Mouse (Mus musculus): Measurements from ENCODE around the gene Zfp334.

Zfp334 gene

DNA sequence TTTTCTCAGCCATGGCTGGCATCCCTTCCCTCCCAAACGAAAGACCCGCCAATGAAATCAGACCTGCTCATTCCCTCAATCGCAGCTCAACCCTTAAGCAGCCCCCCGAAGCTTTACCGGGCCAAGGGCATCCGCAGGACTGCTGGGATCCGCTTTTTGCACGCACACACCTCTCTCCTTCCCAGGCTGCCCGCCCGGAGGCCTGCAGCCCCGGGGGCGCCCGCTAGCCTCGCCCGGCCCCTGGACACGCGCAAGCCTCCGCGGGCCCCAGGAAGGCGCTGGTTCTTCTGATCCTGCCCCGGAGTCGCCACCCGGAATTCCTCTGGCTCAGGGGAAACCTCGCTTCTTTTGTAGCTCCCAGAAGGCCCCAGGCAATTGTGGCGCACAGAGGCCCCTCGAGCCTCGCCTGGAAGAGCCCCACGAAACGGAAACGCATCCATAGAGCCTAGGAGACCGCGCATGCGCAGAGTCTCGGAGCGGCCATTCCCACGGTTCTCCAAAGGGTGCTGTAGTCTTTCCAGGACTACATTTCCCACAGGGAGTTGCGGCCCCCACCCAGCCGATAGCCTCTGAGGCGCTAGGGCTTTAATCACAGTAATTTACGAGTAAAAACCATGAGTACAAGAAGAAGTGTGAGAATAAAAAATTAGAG lies at the start of gene Zfp334:
Gene Zfp334 (minus strand): TSS at position 416 of the 652 bp plus-strand sequence.
- DNase-seq (ENCODE audit: low spot score in 2 of 2): peak; percentile 88

DNA sequence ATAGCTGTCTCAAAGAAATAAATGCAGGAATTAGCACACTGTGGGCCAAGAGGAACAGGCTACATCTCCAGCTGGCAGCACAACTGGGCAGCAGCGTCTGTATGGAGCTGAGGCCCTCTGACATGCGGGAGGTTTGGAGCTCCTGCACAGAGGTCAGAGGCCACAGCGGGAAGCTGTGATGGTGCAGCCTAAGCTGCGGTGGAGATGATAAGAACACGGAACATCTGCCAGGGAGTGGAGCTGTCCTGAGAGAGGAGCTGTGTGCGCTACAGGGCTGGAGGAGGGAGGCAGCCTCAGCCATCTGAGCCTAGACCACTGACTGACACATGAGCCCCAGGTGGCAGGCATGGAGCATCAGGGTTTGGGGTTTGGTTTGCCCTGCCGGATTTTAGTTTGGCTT lies 40.6 kb upstream of the Zfp334 start:
- no peak for DNase-seq (ENCODE audit: low spot score in 2 of 2)

DNA sequence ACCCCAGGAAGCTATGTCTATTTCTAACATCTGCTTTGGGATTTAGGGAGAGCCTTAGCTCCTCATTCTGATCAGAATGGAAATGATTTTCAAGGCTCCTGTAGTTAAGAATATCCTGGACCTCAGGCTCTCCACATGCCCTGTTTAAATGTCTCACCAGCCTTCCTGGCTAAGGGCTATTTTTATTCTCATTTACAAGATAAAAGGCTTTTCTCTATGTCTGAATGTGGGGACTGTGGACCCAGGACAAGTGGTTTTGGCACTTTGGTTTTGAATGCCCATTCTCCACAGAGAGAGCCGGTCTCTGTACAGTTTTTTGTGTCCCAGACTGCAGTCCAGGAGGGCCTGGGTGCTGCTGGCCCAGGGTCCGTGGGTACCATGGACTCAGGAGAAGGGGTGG lies 32.1 kb upstream of the Zfp334 start:
- DNase-seq (ENCODE audit: low spot score in 2 of 2): no peak

DNA sequence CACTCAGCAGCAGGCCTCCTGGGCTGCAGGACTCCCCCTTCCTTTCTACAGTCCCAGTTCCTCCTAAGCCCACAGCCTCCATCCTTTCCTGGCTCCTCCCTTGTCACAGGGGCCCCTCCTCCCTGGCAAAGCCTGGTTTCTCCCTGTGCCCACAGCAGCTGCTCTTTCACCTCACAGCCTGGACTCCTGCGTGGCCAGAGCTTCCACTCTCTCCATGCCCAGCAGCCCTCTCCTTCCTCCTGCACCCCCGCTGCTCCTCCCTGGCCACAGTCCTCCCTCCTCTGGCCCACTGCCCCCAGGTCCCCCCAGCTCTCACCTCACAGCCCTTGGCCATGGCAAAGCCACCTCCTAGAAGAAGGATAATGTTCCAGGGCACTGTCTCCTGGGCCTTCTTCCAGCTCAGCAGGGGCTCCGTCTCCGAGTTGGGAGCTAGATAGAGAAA lies 31.6 kb upstream of the Zfp334 start:
- no peak for DNase-seq (ENCODE audit: low spot score in 2 of 2)

DNA sequence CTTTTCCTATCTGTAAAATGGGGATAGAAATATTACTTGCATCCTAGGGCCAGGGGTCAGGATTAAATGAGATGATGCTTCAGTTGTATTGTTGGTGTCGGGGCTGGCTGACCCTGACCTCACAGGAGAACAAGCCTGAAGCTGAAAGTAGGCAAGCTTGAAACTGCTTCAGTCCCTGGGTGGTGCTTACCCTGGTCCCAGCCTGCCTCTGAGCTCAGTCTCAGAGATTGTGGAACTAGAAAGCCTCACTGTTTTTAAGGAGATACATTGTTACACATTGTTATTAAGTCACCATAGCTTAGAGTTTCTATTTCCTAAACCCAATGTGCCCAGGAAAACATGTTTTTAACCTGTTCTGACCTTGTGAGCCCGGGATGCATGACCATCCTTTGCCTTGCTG lies 30.5 kb upstream of the Zfp334 start:
- no peak for DNase-seq (ENCODE audit: low spot score in 2 of 2)

DNA sequence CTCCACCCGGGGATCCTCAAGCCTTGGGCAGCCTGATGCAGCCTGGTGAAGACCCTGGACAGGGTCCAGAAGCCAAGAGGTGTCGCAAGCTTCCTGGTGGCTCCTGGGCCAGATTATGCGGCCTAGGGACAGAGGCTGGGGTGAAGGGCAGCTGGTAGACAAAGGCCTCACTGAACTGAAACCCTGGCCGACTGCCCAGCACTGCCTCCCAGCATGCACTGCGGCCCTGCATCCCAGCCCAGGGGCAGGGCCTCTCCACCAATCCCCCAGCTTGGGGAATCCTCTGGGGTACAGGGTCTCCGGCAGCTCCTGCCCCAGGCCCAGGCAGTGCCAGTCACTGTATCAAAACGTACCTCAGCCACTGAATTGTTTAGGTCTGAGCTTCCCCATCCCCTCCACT lies 29.2 kb upstream of the Zfp334 start:
- no peak for DNase-seq (ENCODE audit: low spot score in 2 of 2)

DNA sequence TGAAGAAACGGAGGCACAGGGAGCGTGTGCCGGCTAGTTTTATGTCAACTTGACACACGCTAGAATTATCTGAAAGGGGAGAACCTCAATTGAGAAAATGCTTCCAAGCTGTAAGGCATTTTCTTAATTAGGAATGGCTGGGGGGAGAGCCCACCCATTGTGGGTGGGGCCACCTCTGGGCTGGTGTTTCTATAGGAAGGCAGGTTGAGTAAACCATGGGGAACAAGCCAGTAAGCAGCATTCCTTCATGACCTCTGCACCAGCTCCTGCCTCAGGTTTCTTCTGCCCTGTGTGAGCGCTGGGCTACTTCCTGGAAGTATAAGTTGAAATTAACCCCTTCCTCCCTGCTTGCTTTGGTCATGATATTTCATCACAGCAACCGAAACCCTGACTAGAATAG lies 27.7 kb upstream of the Zfp334 start:
- no peak for DNase-seq (ENCODE audit: low spot score in 2 of 2)

DNA sequence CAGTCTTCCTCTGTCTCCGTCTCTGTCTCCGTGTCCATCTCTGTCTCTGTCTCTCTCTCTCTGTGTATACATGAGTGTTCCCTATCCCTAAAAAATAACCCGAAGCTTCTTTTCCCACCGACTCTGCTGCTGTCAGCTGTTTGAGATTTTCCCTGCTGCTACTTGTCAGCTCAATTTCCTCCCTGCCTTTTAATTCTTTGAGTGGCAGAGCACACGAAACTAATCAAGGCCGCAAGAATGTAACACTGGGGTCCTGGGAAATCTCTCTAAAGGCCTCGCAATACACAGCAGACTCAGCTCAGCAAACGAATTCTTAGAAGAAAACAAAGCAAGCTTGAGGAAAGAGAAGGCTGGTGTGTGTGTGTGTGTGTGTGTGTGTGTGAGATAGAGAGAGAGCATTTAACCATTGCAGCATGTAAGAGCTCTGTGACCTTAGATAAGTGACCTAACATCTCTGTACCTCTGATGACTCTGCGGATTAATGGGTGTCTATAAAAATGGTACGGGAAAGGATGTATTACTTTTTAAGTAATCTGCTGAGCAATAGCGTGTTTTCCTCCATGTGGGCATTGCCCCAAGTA lies 27.2 kb upstream of the Zfp334 start:
- no peak for DNase-seq (ENCODE audit: low spot score in 2 of 2)

DNA sequence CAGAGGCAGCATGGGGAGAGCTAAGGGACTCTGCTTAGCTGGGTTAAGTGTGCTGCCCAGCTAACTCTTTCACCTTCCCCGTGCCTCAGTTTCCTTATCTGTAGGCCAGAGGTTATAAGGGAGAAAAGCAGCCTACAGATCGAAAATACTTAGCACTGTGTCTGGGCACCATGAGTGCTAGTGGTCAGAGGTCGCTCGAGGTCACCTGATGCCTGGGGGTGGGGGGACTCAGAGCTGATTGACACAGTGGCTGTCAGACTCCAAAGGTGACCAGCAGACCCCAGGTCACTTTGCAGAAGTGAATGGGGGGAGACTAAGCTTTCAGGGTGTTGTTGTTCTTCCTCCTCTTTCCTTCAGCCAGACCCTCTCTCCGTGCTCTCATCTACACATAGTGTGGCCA lies 26.3 kb upstream of the Zfp334 start:
- no peak for DNase-seq (ENCODE audit: low spot score in 2 of 2)

DNA sequence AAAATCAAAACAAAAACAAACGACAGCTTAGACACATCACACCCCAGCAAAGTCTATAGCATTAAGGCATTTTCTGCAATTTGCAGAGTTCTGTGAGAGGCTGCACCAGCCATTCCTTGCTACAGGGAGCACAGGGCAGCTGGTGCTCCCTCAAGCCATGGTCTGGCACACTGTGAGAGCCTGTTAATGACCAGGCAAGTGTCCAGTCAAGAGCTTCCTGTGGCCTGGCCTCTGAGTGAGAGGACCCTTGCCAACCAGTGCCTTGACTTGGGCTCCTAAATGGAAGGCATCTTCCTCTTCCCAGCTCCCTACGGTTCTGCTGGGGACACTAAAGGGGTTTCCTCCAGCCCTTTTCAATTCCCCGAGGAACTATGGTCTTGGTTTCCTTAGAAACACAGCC lies 25.8 kb upstream of the Zfp334 start:
- no peak for DNase-seq (ENCODE audit: low spot score in 2 of 2)

DNA sequence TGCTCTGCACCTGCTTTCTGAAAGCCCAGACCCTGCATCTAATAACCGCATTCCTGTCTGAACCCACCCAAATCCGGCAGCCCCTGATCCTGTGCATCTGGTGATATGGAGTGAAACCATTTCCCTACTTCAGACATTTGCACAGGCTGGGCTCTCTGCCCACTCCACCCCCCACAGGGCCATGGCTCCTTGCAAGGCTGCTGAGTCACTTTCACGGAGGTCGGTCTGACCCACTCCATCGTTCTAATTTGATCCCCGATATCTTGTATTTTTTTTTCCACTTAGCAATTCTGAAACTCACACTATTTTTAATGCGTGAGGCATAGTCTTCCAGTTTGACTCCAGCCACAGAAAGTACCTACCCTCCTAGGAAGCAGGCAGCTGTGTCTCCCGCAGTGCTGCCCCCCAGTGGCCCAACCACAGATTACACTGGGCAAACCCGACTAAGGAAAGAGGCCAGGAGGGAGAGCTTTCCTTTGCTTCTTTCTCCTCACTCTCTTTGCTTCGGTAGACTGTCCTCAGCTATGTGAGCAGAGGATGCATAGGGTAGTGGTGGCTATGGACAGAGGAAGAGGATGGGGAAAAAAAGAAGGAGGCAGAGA lies 19.7 kb upstream of the Zfp334 start:
- DNase-seq (ENCODE audit: low spot score in 2 of 2): peak; percentile 38 to 66

DNA sequence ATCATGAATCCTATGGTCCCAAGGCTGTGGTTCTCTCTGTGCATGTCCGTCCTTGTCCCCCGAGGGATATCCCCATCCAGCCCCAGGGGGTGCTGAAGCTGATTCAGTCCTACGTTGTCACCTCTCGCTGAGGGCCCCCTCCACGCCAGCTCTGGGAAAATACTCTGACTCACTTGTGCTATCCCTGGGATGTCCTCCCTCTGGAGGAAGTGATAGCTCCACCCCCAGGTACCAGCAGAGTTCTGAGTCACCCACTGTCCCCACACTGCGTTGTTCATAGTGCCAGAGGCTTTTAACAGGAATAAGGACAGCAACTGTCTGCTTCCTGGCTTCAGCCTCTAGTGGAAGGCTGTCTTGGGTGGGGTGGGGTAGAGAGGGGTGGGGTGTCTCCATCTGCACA lies 17.3 kb upstream of the Zfp334 start:
- DNase-seq (ENCODE audit: low spot score in 2 of 2): no peak

DNA sequence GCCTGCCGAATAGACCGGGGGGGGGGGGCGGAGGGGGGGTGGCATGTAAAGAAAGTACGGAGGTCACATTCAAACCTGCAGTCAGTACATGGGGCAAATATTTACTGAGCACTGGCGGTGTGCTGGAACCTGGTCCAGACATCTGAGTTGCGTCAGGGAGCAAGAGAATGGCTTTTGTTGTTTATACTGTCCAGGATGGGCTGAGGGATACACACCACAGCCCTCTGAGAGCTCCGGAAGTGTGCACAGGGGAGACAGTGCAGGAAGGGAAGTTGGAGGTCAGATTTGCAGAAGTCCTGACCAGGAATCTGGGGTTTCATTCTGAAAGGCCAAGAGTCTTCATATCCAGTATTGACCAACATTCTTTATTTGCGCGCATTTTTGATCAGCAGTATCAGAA lies 16.9 kb upstream of the Zfp334 start:
- DNase-seq (ENCODE audit: low spot score in 2 of 2): no peak

DNA sequence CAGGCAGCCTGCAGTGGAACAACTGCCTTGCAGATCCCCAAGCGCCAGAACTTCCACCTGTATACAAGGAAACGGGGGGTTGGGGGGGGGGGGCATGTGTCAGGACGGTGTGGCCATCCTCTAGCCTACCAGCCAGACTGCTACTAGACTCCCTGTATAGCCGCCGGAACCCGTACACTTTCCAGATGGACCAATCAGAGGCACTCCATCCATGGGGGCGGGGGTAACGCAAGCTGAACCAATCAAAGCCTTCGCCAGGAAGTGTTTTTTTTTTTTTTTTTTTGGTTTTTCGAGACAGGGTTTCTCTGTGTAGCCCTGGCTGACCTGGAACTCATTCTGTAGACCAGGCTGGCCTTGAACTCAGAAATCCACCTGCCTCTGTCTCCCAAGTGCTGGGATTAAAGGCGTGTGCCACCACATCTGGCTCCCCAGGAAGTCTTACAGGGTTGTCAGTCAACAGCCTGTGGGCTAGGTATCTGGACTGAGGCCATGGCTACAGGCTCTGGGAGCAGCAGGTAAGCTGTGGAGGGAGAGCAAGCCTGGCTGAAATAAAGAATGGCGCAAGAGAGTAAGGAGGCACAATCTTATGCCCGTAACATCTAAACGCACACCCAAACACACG lies 10.2 kb upstream of the Zfp334 start:
- DNase-seq (ENCODE audit: low spot score in 2 of 2): no peak

DNA sequence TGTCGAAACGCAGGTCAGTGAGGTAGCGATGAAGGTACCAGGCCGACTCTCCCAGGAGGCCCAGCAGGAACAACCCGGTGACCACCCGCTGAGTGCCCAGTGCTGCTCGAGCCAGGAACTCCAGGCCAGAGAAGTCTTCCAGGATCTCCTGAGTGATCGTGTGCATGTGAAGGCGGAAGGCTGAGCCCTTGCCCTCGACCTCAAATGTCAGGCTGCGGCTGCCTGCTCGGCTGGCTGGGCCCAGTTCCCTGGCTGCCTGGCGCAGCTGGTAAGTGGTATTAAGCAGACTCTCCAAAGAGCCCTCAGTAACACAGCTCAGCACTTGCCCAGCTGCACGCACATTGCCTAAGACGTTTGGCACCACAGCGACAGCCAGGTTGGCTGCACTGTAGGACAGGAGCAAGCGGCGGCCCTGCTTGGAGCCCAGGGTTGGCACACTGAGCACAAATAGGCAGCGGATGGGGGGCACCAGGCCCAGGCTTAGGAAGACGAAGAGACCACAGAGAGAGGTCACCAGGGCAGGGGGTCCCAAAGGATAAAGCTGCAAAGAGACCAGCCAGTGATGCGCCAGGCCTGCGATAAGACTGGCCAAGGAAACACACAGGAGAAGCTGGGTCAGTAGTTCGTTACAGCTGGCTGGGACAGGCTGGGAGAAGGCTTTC lies 9.6 kb upstream of the Zfp334 start:
- no peak for DNase-seq (ENCODE audit: low spot score in 2 of 2)

DNA sequence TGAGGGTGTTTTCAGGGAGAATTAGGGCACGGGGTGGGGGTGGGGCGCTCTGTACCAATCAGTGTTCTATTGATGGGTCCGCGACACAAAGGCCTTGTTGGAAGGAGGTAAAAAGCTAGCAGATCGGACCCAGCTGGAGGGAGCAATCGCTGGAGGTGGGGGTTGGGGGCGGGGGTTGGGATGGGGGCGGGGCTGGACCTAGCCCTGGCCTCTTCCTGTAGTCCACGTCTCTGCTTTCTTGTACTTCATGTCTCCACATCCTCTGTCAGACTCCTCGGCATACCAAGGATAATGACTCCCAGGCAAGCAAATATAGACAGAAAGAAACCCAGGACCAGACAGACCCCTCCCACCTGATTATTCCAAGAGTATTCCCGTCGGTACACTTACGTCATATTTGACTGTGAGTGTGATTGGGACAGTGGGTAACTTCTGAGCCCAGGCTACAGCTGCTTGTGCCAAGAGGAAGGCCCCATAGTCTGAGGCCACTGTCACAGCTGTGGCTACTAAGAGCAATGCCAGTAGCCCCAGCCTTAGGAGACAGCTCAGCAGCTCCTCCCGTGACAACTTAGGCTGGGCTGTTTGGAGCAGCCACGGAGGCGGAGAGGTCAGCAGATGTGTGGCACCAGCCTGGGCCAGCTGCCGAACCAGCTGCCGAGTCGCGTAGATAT lies 8.9 kb upstream of the Zfp334 start:
- DNase-seq (ENCODE audit: low spot score in 2 of 2): no peak

DNA sequence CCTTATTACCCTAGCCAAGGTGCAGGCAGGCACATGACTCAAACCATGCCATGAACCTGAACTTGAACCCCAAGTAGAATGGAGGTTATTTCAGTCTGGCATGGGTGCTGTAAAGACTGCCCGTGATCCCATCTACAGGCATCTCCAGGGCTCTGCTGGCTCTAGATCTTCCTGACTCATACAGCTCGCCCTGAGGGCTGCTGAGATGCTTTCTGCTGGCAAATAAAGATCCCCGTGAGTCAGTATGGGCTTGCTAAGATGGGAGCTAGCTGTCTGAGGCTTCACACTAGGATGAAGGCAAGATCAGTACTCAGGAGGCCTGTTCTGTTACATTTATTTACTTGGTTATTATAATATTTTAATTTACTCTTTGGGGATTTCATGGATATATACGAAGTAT lies 4.1 kb upstream of the Zfp334 start:
- DNase-seq (ENCODE audit: low spot score in 2 of 2): no peak

DNA sequence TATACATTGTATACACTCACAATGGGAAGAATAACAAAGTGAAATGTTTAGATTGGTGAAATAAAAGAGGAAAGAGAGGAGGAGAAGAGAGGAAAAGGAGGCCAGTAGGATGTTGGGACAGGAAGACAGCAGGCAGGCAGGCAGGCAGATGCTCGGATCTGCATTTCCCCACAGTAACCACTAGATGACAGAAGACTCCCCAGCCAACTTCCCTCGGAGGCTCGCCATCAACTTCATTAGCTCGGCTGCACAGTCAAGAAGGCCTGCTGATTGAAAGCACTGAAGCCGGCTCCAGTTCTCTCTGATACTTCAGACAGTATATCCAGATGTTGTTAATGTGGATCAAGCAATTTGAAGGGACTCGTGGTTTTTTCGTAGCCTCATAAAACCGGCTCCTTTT lies 3.5 kb upstream of the Zfp334 start:
- no peak for DNase-seq (ENCODE audit: low spot score in 2 of 2)

DNA sequence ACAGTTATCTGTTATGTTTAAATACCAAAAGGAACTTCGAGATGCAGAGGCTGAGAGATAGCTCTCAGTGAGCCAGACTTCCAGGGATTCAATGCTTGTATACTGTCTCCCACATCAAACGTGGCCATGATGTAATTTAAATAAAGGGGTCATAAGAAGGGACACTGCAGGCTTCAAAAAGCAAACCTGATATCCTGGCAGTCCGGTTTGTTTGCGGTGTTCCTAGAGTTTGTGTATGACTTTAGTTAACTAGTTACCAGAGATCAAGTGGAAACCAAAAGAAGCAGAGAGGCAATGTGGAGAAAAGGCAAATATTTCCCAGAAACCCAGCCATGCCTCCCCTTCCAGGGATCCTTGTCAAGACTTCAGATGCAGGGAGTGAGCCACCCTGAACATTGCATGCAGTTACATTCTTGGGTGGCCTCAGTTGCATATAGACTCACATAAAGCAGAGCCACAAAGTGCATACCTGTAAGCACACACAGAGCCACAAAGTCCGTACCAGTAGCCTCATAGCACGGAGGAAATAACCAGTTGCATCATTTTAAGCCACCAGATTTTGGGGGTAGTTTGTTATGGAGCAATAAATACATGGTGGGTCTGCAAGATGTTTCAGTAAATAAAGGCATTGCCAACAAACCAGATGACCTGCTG lies 1.4 kb upstream of the Zfp334 start:
- no peak for DNase-seq (ENCODE audit: low spot score in 2 of 2)

DNA sequence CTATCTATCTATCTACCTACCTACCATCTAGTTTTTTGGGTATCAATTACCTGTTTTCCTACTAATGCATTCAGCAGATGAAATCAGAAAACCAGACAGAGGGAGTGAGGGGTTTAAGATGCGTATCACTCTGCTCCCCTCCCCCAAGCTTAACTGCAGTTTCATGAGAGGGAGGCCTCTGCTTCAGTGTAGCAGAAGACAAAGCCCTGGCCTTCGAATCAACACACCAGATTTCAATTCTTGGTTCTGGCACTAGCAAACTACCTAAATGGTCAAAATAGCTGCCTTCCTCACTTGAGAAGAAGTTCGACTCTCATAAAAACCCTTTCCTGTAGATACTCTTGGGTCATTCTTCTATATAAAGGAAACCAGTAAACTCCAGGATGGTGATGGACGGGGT lies 689 bp downstream of the Zfp334 start:
- no peak for DNase-seq (ENCODE audit: low spot score in 2 of 2)

DNA sequence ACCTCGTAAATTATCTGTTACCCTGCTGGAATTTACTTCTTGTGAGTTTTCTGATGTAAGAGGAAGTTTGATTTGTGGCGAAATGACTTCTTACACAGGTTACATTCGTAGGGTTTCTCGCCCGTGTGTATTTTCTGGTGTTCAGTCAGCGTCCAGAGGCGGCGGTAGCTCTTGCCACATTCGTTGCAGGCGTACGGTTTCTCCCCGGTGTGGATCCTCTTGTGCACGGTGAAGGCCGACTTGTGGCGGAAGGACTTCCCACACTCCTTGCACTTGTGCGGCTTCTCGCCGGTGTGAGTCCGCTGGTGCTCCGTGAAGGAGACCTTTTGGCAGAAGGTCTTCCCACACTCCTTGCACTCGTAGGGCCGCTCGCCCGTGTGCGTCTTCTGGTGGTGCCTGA lies 8.0 kb downstream of the Zfp334 start:
- DNase-seq (ENCODE audit: low spot score in 2 of 2): no peak

DNA sequence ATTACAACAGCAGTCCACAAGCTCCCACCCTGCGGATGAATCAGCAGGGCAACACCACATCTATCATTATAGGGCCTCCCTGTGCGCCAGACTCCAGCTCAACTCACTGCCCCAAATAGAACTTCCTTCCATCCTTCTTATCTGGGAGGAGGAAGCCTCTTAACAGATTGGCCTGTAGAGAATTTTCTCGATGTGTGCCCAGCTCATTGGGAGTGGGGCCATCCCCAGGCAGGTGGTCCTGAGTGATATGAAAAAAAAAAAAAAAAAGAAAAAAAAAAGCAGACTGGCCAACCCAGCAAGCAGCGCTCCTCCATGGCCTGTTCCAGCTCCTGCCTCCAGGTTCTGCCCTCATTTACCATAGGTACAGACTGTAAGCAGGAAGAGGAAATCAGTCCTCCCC lies 12.1 kb downstream of the Zfp334 start:
- DNase-seq (ENCODE audit: low spot score in 2 of 2): no peak

Measured in urinary bladder, adult 18-20 months (tissue).